9 mouse cellular contexts compared by ENCODE assay signal in the genomic region with DNA sequence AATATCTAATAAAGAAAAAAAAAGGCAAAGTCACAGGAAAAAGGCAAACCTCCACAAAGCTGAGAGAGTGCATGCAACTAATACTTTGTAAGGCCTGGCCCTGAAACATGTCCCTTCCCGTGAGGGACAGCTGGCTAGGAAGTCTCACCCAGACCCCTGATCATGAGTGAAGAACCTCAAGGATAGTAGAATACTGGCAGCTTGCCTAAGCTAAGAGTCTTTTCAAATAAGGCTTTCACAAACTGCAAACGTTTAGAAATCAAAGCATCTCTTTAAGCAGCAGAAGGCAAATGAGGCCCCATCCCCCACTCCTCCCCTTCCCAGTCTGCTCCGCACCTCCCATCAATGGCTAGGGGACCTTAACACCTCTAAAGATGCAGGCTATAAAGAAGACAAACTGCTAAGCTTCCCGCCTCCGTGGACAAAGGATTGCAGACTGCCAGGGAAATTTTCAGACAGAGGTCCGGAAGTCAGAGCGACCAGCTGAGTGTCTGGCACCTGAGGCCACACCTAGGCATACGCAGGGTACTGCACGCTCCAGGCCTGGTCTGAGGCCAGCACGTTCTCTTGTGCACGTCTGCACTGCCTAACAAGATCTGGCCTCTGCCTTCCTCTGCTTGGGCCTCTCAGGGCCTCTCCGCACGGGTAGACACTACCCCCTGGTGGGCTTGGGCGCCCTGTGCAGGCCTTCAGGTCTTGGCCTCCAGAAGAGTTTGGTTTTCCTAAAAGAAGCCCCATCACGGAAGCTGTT.
DNase-seq lines count a peak whose midpoint lies in the region; ATAC-seq and TF ChIP-seq lines count a peak whose summit lies in the region.
"Had no signal": no experiment of that assay in that cellular context is flagged by ENCODE, and none has a peak within 500 bp of the region (broad histone marks: within the 10 kb centered on the region; RNA-seq: fewer than 3 reads in every experiment).

No protein-coding gene starts in this region.

- H3K27me3 ChIP-seq in spleen, adult 2 months (ENCODE audit: control insufficient read depth, insufficient read depth, low read length) = no peaks in the 10 kb centered on the region
- H3K27me3 ChIP-seq in embryonic facial prominence, embryonic 11.5 days (ENCODE audit: control insufficient read depth, insufficient read depth, low read length) = no peaks in the 10 kb centered on the region
- H3K27me3 ChIP-seq in heart, embryonic 12.5 days (replicated peaks) = no peaks in the 10 kb centered on the region
- H3K27me3 ChIP-seq in liver, embryonic 16.5 days (ENCODE audit: control insufficient read depth, insufficient read depth, low read depth, low read length) = no peaks in the 10 kb centered on the region
- H3K27me3 ChIP-seq in neural tube, embryonic 15.5 days (replicated peaks) = no peaks in the 10 kb centered on the region; the same call in 1 of the 2 replicates

- no peak overlapping the region for H3K27ac ChIP-seq in spleen, adult 2 months (ENCODE audit: insufficient read depth, low read length)
- 0 out of 2 replicates have a peak overlapping the region, but pooled peaks have one; percentile 20 for H3K27ac ChIP-seq in embryonic facial prominence, embryonic 11.5 days (replicated peaks; ENCODE audit: low read depth, low read length)
- peak overlapping the region; percentile 13; the same call in 1 of the 2 replicates for H3K27ac ChIP-seq in heart, embryonic 12.5 days (ENCODE audit: poor library complexity, severe bottlenecking)
- H3K27ac ChIP-seq in liver, embryonic 16.5 days (ENCODE audit: low read length) = no peak overlapping the region
- H3K27ac ChIP-seq in neural tube, embryonic 15.5 days (replicated peaks) = peak overlapping the region; percentile 61

- peak; percentile 95 for ATAC-seq in embryonic facial prominence, embryonic 11.5 days (replicated peaks; ENCODE audit: insufficient number of reproducible peaks, low FRiP score, low TSS enrichment, low read depth)
- peak; percentile 94 for ATAC-seq in heart, embryonic 12.5 days (ENCODE audit: insufficient number of reproducible peaks, low FRiP score)
- ATAC-seq in liver, embryonic 16.5 days (ENCODE audit: low read depth) = peak; percentile 87
- ATAC-seq in neural tube, embryonic 15.5 days (ENCODE audit: low FRiP score) = peak; percentile 90

- H3K36me3 ChIP-seq in spleen, adult 2 months (ENCODE audit: control insufficient read depth, insufficient read depth, low read length) = no peaks in the 10 kb centered on the region
- H3K36me3 ChIP-seq in embryonic facial prominence, embryonic 11.5 days (replicated peaks; ENCODE audit: control insufficient read depth, insufficient read depth, low read depth, low read length) = no peaks in the 10 kb centered on the region
- H3K36me3 ChIP-seq in heart, embryonic 12.5 days = no peaks in the 10 kb centered on the region
- no peaks in the 10 kb centered on the region for H3K36me3 ChIP-seq in liver, embryonic 16.5 days (ENCODE audit: control insufficient read depth, insufficient read depth)
- no peaks in the 10 kb centered on the region for H3K36me3 ChIP-seq in neural tube, embryonic 15.5 days

- TF ChIP-seq CTCF in spleen, adult 2 months (IDR thresholded peaks at IDR 0.05; ENCODE audit: extremely low read depth, insufficient read depth, insufficient read length, insufficient replicate concordance) = 0 out of 2 replicates have a peak, but pooled peaks have one; percentile 16

- H3K4me3 ChIP-seq in spleen, adult 2 months (ENCODE audit: extremely low read depth, insufficient read depth, insufficient read length) = no peak overlapping the region
- H3K4me3 ChIP-seq in embryonic facial prominence, embryonic 11.5 days (ENCODE audit: low read depth, low read length) = no peak overlapping the region
- peak overlapping the region; percentile 31 for H3K4me3 ChIP-seq in heart, embryonic 12.5 days
- H3K4me3 ChIP-seq in liver, embryonic 16.5 days (ENCODE audit: low read depth, low read length) = no peak overlapping the region
- H3K4me3 ChIP-seq in neural tube, embryonic 15.5 days (replicated peaks) = no peak overlapping the region
- H3K4me3 ChIP-seq: erythroblast, embryonic 14.5 days had no signal

- DNase-seq in spleen, adult 2 months (ENCODE audit: low read depth in 1 of 2, low spot score in 2 of 2) = peak in 1 of 2 experiments; percentile 10
- no peak for DNase-seq in spleen, adult 12 weeks (ENCODE audit: low spot score)
- DNase-seq in embryonic facial prominence, embryonic 11.5 days (ENCODE audit: low spot score) = peak; percentile 89
- peak; percentile 83 for DNase-seq in kidney, adult 9 months
- peak; percentile 72 for DNase-seq in urinary bladder, postnatal 14 days (ENCODE audit: low spot score)

- peak overlapping the region; percentile 54 for H3K9ac ChIP-seq in embryonic facial prominence, embryonic 11.5 days (replicated peaks; ENCODE audit: low read length)
- H3K9ac ChIP-seq in heart, embryonic 12.5 days = peak overlapping the region; percentile 17; the same call in 1 of the 2 replicates
- H3K9ac ChIP-seq in liver, embryonic 16.5 days (ENCODE audit: low read depth, low read length) = no peak overlapping the region
- 0 out of 2 replicates have a peak overlapping the region, but pooled peaks have one; percentile 20 for H3K9ac ChIP-seq in neural tube, embryonic 15.5 days (replicated peaks)

- H3K4me2 ChIP-seq in embryonic facial prominence, embryonic 11.5 days (ENCODE audit: low read depth, low read length) = no peak overlapping the region
- H3K4me2 ChIP-seq in heart, embryonic 12.5 days = peak overlapping the region; percentile 66
- peak overlapping the region; percentile 30; the same call in 1 of the 2 replicates for H3K4me2 ChIP-seq in liver, embryonic 16.5 days (ENCODE audit: low read depth, low read length)
- H3K4me2 ChIP-seq in neural tube, embryonic 15.5 days = peak overlapping the region; percentile 32

- no peaks in the 10 kb centered on the region for H3K4me1 ChIP-seq in spleen, adult 2 months (ENCODE audit: control insufficient read depth, insufficient read depth, insufficient read length)
- H3K4me1 ChIP-seq in embryonic facial prominence, embryonic 11.5 days (ENCODE audit: control insufficient read depth, insufficient read depth, low read length) = no peaks in the 10 kb centered on the region
- peaks cover 11% of the 10 kb centered on the region for H3K4me1 ChIP-seq in heart, embryonic 12.5 days (replicated peaks)
- no peaks in the 10 kb centered on the region for H3K4me1 ChIP-seq in liver, embryonic 16.5 days (ENCODE audit: control insufficient read depth, low read depth, low read length)
- peaks cover 9% of the 10 kb centered on the region for H3K4me1 ChIP-seq in neural tube, embryonic 15.5 days

- TF ChIP-seq POLR2A in spleen, adult 2 months (IDR thresholded peaks at IDR 0.05; ENCODE audit: low read depth, low read length) = no peak

- no peaks in the 10 kb centered on the region for H3K9me3 ChIP-seq in embryonic facial prominence, embryonic 11.5 days (replicated peaks; ENCODE audit: control insufficient read depth, low read length)
- no peaks in the 10 kb centered on the region for H3K9me3 ChIP-seq in heart, embryonic 12.5 days (replicated peaks)
- H3K9me3 ChIP-seq in liver, embryonic 16.5 days (replicated peaks; ENCODE audit: control insufficient read depth, low read length) = no peaks in the 10 kb centered on the region
- no peaks in the 10 kb centered on the region for H3K9me3 ChIP-seq in neural tube, embryonic 15.5 days (replicated peaks)

- 29% methylated on average over 15 of the region's 15 CpGs for WGBS in spleen, adult 2 months
- WGBS in embryonic facial prominence, embryonic 11.5 days = 14% methylated on average over 15 of the region's 15 CpGs
- 11% methylated on average over 15 of the region's 15 CpGs for WGBS in heart, embryonic 12.5 days
- WGBS in liver, embryonic 16.5 days (ENCODE audit: insufficient replicate concordance) = 18% methylated on average over 15 of the region's 15 CpGs
- 6% methylated on average over 15 of the region's 15 CpGs for WGBS in neural tube, embryonic 15.5 days

Comparison
In these comparisons a context has a peak if more than half of its experiments do, and no peak if none do; other contexts are left out.
1. H3K27ac ChIP-seq: peak in embryonic facial prominence, embryonic 11.5 days (single experiment), heart, embryonic 12.5 days (single experiment) and neural tube, embryonic 15.5 days (single experiment); none in spleen, adult 2 months (single experiment) and liver, embryonic 16.5 days (single experiment).
2. Peak in every context shown above with its lines, with median percentiles within 50 percentile points of each other: ATAC-seq.